Mouse (Mus musculus): Measurements from ENCODE around the gene Pak1. TPM values are rescaled to one million over a fixed set of nuclear protein-coding genes. Genes with fewer than 3 reads are reported as not detected.

Gene Pak1
- 145 and 152 TPM in 2 replicates for polyA plus RNA-seq (2015; fragmentation: Nextera tagmentation; extraction: Ambion mirVana)

DNA sequence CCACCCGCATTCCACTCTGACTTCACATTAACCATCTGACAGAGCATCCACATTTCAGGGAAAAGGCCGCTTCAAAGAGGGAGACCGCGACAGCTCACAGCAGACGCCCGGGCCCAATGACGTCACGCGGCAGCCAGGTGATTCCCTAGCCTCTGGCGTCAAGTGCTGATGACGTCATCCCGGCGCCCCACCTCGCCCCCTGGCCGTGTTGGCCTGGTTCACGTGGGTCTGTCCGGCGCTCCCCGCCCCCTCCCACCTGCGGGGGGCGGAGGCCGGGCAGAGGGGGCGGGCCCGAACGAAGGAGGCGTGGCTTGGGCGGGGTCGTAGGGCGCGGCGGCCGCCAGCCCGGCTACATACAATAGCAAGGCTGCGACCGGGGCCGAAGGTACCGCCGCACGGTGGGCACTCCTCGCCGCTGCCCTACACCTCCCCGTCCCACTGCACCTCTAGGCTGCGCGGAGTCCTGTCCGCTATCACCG lies at the start of gene Pak1:
Pak1 (plus strand) TSS at position 352 of the 479 bp plus-strand sequence.
- no peaks in the 10 kb centered on the region for H3K36me3 ChIP-seq
- peak; percentile 95 for ATAC-seq

DNA sequence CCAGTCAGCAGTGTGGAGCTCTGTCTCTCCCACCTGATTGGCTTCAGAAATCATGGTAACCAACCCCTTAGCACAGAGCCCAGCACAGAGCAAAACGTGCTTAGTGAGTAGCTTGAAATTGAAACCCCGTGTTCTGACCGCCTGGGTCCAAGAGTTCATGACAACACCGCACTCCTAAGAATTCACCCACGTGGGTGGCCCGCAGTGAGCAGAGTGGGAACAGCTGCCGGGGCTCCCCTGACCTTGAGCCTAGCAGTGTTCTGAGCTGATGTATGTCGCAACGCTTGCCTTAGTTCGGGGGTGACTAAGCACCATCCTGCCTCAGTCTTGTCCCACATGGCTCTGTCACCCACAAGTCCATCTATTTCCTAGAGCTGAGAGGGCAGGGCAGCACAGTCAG lies 47.4 kb upstream of the Pak1 start:
- Histone ChIP-seq H3K9me3 (no peaks in the 10 kb centered on the region), H3K4me1 (replicated peaks) (peaks cover 15% of the 10 kb centered on the region), H3K27me3 (peaks cover 15% of the 10 kb centered on the region; the same call in 1 of the 2 replicates), H3K9ac (replicated peaks) (no peak overlapping the region), H3K4me3 (replicated peaks) (no peak overlapping the region), H3K27ac (no peak overlapping the region), H3K36me3 (no peaks in the 10 kb centered on the region), H3K4me2 (replicated peaks) (no peak overlapping the region)
- 39% methylated on average over 10 of the region's 10 CpGs for WGBS
- ATAC-seq: no peak

More for the DNA sequence above, at the start of gene Pak1:
- Histone ChIP-seq H3K4me2 (replicated peaks) (peak within 1 kb of the TSS; percentile 88), H3K27ac (peak within 1 kb of the TSS; percentile 88), H3K9ac (replicated peaks) (peak within 1 kb of the TSS; percentile 95), H3K4me3 (replicated peaks) (peak within 1 kb of the TSS; percentile 92), H3K27me3 (no peaks in the 10 kb centered on the region), H3K4me1 (replicated peaks) (peaks cover 30% of the 10 kb centered on the region), H3K9me3 (no peaks in the 10 kb centered on the region)
- WGBS: 0% methylated on average over 43 of the region's 46 CpGs

DNA sequence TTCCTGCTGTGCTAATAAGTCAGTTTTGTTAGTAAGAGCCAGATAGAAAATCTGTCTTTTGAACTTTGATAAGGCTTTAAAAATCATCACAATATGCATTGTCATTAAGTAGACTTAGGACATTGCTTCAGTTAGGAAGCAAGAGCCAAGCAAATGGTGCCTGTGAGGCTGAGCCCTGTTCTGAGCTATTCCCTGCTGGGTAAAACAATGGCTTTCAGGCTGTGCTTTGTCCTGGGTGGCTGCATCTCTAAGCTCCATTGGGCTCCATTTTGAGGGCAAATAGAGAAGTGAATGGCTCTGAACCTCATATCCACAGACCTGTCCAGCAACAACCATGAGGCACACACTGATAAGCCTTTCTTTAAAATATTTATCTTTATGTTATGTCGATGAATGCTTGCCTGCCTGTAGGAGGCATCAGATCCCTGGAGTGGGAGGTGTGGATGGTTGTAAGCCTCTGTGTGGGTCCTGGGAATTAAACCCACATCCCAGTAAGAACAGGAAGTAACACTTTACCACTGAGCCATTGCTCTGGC lies 46.5 kb upstream of the Pak1 start:
- Histone ChIP-seq H3K4me2 (replicated peaks) (no peak overlapping the region), H3K4me1 (replicated peaks) (peaks cover 14% of the 10 kb centered on the region), H3K36me3 (no peaks in the 10 kb centered on the region), H3K9ac (replicated peaks) (no peak overlapping the region), H3K4me3 (replicated peaks) (no peak overlapping the region), H3K27me3 (peaks cover 14% of the 10 kb centered on the region; the same call in 1 of the 2 replicates), H3K27ac (no peak overlapping the region), H3K9me3 (no peaks in the 10 kb centered on the region)
- no peak for ATAC-seq
- 2% methylated on average over 1 of the region's 1 CpGs for WGBS

DNA sequence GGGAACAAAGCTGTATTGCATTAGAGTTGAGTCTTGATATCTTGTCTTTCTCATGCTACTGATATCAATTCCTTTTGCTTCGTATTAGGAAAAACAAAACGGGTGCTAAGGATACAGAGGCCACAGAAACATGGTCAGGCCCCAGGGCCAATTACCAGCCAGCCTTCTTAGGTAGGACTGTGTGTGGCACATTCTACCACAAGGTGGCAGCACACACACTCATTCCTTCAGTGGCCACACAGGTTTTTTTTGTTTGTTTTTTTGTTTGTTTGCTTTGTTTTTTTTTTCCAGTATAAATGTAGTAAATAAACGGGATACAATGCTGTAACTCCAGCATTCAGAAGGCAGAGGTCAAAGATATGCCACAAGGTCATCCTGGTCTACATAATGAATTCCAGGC lies 43.0 kb upstream of the Pak1 start:
- Histone ChIP-seq H3K27ac (no peak overlapping the region), H3K9ac (replicated peaks) (no peak overlapping the region), H3K36me3 (no peaks in the 10 kb centered on the region), H3K9me3 (no peaks in the 10 kb centered on the region), H3K4me2 (replicated peaks) (no peak overlapping the region), H3K27me3 (peaks cover 8% of the 10 kb centered on the region; the same call in 1 of the 2 replicates), H3K4me3 (replicated peaks) (no peak overlapping the region), H3K4me1 (replicated peaks) (peaks cover 13% of the 10 kb centered on the region)
- ATAC-seq: no peak
- 22% methylated on average over 3 of the region's 3 CpGs for WGBS

DNA sequence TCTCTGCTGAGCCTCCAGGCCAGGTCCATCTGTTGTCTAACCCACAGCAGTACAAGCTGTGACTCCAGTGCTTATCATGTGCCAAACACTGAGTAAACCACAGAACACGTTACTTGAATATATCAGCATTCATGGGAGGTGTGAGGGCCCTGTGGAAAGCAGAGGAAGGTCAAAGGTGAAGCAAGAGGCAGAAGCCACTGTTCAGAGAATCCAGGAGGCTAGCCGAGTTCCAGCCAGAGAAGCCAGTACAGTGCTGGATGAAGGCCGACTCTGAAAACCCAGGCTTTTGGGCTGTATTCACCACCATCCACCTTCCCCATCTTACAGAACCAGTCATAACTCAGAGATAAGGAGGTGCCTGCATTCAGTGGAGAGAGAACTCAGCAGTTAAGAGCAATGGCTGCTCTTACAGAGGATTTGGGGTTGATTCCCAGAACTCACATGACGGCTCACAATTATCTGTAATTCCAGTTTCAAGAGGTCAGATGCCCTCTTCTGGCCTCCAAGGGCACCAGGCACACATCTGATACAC lies 41.1 kb upstream of the Pak1 start:
- no peak for ATAC-seq
- Histone ChIP-seq H3K27me3 (no peaks in the 10 kb centered on the region; the same call in 1 of the 2 replicates), H3K9ac (replicated peaks) (no peak overlapping the region), H3K36me3 (no peaks in the 10 kb centered on the region), H3K9me3 (no peaks in the 10 kb centered on the region), H3K4me2 (replicated peaks) (no peak overlapping the region), H3K27ac (no peak overlapping the region), H3K4me1 (replicated peaks) (peaks cover 9% of the 10 kb centered on the region), H3K4me3 (replicated peaks) (no peak overlapping the region)
- WGBS: 73% methylated on average over 4 of the region's 4 CpGs

DNA sequence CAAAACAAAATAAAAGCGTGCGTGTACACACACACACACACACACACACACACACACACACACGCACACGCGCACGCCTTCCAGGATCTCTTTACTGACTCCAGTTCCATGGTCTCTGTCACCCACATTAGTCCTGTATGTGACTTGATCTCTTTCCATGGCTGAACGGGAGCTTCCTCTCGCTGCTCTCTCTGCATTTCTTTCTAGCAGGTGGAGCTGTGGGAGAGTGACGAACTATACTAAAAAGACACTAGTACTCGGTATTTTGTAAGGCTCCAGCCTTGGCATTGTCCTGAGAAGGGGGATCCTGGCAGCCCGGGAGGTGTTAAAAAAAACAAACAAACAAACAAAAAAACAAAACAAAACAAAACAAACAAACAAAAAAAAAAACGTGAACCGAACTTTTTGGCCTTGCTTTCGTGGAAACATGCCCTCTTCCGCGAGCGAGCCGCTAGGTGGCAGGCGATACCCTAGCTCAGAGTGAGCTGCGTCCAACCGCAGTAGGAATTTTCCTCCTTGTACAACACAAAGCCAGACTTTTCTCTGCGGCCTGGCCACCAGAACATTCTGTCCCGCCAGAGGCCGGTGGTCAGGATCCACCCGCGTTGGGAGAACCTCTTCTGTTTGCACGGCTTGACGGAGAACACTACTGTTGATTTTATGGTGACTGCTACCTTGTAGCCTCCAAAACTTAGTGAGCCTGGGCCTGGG lies 40.4 kb upstream of the Pak1 start:
- H3K9ac ChIP-seq (replicated peaks): no peak overlapping the region
- no peaks in the 10 kb centered on the region; the same call in 1 of the 2 replicates for H3K27me3 ChIP-seq
- H3K36me3 ChIP-seq: no peaks in the 10 kb centered on the region
- H3K4me3 ChIP-seq (replicated peaks): no peak overlapping the region
- no peak overlapping the region for H3K27ac ChIP-seq
- 26% methylated on average over 28 of the region's 28 CpGs for WGBS
- H3K9me3 ChIP-seq: no peaks in the 10 kb centered on the region
- peaks cover 9% of the 10 kb centered on the region for H3K4me1 ChIP-seq (replicated peaks)
- H3K4me2 ChIP-seq (replicated peaks): no peak overlapping the region
- ATAC-seq: peak; percentile 81

DNA sequence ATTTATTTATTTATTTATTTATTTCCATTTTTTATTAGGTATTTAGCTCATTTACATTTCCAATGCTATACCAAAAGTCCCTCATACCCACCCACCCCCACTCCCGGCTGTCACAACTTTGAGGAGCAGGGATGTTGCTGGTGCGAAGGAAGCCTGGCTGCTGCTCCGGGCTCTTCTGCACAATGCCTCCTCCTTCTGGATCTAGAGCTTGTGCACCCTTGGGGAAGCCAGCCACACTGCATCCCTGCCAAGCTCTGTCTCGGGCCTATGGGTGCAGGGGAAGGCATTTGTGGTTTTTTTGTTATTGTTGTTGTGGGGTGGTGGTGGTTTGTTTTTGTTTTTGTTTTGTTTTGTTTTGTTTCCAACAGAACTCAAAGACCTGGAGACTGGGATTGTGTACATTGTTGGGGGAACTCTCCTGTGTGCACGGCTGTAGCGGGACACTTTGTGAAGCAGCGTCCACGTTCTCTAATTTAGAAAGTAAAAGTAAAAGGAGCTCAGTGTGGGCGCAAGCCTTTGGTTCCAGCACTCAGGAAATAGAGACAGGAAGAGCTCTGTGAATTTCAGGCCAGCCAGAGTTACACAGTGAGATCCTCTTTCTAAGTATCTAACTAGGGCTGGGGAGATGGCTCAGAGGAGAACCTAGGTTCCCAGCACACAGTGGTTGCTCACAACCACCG lies 39.7 kb upstream of the Pak1 start:
- whole genome bisulfite sequencing: 57% methylated on average over 10 of the region's 10 CpGs
- H3K9me3 ChIP-seq: no peaks in the 10 kb centered on the region
- no peaks in the 10 kb centered on the region; the same call in 1 of the 2 replicates for H3K27me3 ChIP-seq
- no peaks in the 10 kb centered on the region for H3K36me3 ChIP-seq
- H3K9ac ChIP-seq (replicated peaks): no peak overlapping the region
- ATAC-seq: 0 out of 2 replicates have a peak, but pooled peaks have one; percentile 31
- peak overlapping the region; percentile 15; the same call in 1 of the 2 replicates for H3K4me2 ChIP-seq (replicated peaks)
- H3K4me1 ChIP-seq (replicated peaks): peaks cover 9% of the 10 kb centered on the region
- no peak overlapping the region for H3K4me3 ChIP-seq (replicated peaks)
- no peak overlapping the region for H3K27ac ChIP-seq

DNA sequence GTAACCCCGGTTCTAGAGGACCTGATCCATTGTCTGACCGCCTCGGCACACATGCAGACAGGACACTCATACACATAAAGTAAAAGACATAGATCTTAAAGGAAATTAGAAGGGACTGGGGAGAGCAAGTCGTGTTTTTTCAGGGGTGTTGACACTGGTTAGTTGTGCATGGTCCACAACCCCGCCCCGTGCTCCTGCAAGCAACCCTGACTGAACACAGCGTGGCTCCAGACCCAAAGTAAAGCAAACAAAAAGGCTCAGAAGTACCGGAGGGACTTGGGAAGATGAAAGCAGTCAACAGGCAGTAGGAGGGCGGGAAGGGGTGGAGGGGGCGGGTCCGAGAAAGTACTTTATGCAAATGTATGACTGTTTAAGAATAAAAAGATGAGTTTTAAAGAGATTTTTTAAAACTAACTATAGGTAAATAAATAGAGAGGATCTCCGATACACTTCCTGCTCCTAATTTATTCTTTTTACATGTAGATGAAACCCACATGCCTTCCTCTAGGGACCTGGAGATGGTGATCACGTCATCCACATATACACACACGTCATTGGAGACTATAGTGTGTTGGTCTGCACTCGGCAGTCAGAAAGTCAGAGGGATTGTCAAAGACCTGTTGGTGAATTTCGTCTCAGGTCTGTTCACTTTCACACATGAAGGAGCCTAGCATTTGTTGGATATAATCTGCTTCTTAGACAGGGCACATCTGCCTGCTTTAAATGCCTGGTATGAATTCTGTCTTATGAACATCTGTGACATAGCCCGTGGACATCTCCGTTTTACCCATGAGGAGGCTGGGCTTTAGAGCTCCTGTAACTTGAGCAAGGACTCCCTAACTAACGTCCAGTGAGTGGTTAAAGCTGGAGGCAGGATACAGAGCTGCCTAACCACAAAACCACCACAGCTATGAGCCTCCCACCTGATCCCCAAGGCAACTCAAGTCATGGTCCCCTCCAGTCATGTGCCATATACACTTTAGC lies 38.8 kb upstream of the Pak1 start:
- H3K4me1 ChIP-seq (replicated peaks): peaks cover 9% of the 10 kb centered on the region
- no peak overlapping the region for H3K4me3 ChIP-seq (replicated peaks)
- WGBS: 24% methylated on average over 19 of the region's 19 CpGs
- H3K9me3 ChIP-seq: no peaks in the 10 kb centered on the region
- ATAC-seq: no peak
- H3K27me3 ChIP-seq: no peaks in the 10 kb centered on the region
- H3K9ac ChIP-seq (replicated peaks): no peak overlapping the region
- no peak overlapping the region for H3K27ac ChIP-seq
- peak overlapping the region; percentile 15; the same call in 1 of the 2 replicates for H3K4me2 ChIP-seq (replicated peaks)
- no peaks in the 10 kb centered on the region for H3K36me3 ChIP-seq

DNA sequence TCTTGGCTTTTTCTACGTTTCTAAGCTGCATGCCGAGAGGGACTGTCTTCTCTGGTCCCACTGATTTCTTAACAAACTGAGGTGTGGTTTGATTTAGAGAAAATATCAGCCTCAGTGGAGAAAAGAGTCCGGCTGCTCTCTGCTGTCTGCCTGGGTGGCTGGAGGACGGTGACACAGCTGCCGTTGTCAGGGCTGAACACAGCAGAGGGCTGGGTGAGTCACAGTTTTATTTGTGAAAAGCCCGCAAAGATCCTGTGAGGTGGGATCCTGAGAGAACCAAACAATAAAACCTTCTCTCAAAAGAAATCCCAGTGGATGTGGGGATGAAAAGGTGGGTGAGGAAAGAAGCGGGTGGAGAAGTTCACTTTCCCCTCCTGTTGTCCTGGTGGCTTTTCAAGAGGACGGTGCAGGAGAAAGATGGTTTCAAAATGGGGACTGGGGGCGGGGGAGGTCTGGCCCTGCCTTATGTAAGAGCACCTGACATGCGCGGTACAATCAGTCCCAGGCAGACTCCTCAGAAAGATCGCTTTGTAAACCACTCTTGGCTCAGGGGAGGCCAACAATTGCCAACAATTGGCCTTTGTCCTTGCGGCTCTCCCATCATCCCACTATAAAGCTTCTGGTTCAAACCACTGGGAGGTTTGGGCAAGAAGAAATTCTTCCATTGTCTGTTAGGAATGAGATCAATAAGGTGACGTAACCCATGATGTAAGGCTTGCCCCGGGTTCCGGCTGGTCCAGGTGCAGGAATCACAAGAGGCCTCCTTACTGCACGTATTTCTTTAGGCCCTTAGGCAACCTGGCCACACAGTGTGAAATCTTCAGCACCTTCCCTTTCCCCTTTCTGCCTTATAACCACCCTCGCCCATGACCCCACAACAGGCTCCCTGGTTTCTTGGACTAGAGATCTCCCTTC lies 31.1 kb upstream of the Pak1 start:
- Histone ChIP-seq H3K27me3 (no peaks in the 10 kb centered on the region), H3K9ac (replicated peaks) (peak overlapping the region; percentile 24; the same call in 1 of the 2 replicates), H3K4me2 (replicated peaks) (peak overlapping the region; percentile 37), H3K4me3 (replicated peaks) (no peak overlapping the region; the same call in 1 of the 2 replicates), H3K4me1 (replicated peaks) (peaks cover 14% of the 10 kb centered on the region), H3K27ac (peak overlapping the region; percentile 70), H3K36me3 (no peaks in the 10 kb centered on the region), H3K9me3 (no peaks in the 10 kb centered on the region)
- peak; percentile 87 for ATAC-seq
- 26% methylated on average over 18 of the region's 18 CpGs for WGBS

DNA sequence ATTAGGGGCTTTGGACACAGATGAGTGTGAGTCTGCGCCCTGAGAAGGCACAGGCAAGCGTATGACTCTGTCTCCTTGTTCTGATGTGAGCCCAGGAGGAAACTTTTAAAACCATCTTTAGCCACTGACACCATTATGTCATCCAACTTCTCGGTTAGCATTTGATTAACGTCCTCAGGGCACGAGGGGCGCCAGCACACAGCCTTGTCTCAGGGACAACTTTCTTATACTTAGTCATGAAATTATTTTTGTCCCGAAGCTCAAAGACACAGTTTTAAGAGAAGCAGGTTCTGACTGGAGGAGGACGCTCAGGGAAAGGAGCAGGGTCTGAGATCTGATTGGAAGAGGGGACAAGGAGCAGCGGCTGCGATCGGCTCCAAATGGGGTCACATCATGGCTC lies 23.8 kb upstream of the Pak1 start:
- no peaks in the 10 kb centered on the region for H3K27me3 ChIP-seq
- no peak overlapping the region for H3K9ac ChIP-seq (replicated peaks)
- no peaks in the 10 kb centered on the region for H3K36me3 ChIP-seq
- no peaks in the 10 kb centered on the region for H3K4me1 ChIP-seq (replicated peaks)
- no peak overlapping the region for H3K27ac ChIP-seq
- H3K4me3 ChIP-seq (replicated peaks): no peak overlapping the region
- ATAC-seq: no peak
- no peaks in the 10 kb centered on the region for H3K9me3 ChIP-seq
- no peak overlapping the region for H3K4me2 ChIP-seq (replicated peaks)
- 89% methylated on average over 11 of the region's 11 CpGs for WGBS
